Mouse (Mus musculus) heart, postnatal 14 days (tissue): ENCODE measurements around the gene Slc38a4. TPM values are rescaled to one million over a fixed set of nuclear protein-coding genes. Genes with fewer than 3 reads are reported as not detected.

Experiments used
- DNase-seq, 2 experiments: peaks; one replicate each; pipeline ENCODE4 v3.0.0; 2021 to 2022
- intact Hi-C: fragments of 180-260 bp; cut with DNase I; formaldehyde crosslinking; loops from one replicate; pipeline ENCODE4 v1.15.1; 2025
- total RNA-seq, 2 experiments: library from RNA; stranded (reverse); gene quantifications; 2 replicates each; pipeline ENCODE4 v1.2.3; 2021

Slc38a4 gene
- total RNA-seq, 2 experiments from 2014 or later = 19.7 to 30.1 TPM

DNA sequence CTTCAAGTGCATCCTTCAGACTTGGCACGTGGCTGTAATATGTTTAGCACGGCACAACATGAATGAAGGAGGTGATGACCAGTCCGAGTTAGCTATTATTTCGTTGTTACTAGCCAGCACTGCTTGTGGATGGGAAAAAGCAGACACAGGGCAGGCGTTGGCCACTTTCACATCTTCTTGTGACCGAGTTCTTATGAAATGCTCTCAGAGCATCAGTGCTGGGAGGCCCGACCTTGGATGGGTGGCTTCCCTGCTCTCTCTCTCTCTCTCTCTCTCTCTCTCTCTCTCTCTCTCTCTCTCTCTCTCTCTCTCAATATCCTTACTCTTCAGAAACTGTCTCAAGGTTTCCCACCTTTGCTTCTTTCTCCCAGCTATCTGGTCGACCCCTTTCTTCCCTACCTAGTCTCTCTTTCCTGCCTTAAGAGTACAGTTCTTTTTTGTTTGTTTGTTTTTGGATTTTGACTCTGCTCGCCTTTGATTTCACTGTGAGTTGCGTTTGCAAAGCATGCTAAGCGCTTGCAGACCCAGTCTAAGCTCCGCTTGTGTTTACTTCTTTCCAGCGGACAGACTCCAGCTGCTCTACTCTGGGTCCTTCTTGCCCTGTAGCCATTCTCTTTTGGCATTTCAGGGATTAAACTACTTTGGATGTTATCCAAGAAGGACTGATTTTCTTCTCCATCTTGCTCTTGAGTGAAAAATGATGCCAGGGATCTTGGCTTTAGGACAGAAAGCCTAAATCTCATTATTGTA is 72.0 kb downstream of the Slc38a4 start:
- intact Hi-C loops = no loop called here
- no peak for DNase-seq

DNA sequence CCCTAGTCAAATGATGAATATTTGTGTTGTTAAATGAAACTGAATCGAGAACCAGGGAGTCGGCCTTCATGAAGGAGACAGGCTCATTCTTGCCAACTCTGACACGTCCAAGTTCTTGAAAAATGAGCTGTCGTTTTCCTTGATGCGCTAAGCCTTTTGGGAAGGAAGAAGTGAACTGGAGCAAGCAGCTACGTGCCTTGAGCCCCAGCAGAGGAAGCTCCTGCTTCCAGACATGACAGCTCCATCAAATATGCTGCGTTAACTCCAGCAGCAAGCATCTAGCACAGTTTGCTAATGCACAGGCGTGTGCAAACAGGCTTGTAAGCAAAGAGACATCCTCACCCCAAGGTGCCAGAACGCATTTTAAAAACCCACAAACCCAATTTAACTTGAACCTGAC is 80.6 kb downstream of the Slc38a4 start:
- no peak for DNase-seq

GRCm38 (mm10) chr15:96974131-96974530 is 81.6 kb downstream of the Slc38a4 start:
- intact Hi-C loops = no loop called here

More for the DNA sequence above, 80.6 kb downstream of the Slc38a4 start:
- intact Hi-C loops = no loop called here

DNA sequence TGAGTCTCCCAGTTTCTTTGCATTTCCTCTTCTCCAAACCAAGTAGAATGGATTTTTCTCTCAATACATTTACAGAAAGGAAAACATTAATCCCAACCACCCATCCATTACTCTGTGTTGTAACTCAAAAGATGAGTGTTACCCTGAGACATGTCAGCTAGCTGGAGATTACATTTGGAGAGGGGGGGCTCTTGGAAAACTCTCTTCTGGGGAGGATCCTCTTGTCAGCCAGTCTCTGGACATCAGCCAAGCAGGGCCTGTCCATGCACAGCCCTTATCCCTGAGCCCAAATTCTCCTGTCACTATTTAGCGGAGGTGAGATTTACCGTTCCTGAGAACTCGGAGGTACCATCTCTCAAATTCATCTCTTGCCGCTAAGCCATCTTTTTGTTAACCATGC is 82.4 kb downstream of the Slc38a4 start:
- intact Hi-C loops = no loop called here
- no peak for DNase-seq

More at GRCm38 (mm10) chr15:96974131-96974530, 81.6 kb downstream of the Slc38a4 start:
- no peak for DNase-seq

GRCm38 (mm10) chr15:96972706-96973274 is 83.0 kb downstream of the Slc38a4 start:
- no peak for DNase-seq
- intact Hi-C loops = no loop called here

- intact Hi-C loops = no loop called here
- no peak for DNase-seq
These were observed 83.8 kb downstream of the Slc38a4 start for GRCm38 (mm10) chr15:96971906-96972305.

- intact Hi-C loops = loop anchor here (1.0 to 5.0 kb wide), 2 partner anchors 166 to 218 kb away; no protein-coding TSS in a partner anchor
- no peak for DNase-seq
These were observed 86.0 kb downstream of the Slc38a4 start for GRCm38 (mm10) chr15:96969792-96970191.

- intact Hi-C loops = loop anchor here (1.0 to 5.0 kb wide), 2 partner anchors 167 to 219 kb away; no protein-coding TSS in a partner anchor
- DNase-seq = no peak
These were observed 87.0 kb downstream of the Slc38a4 start for GRCm38 (mm10) chr15:96968741-96969140.

DNA sequence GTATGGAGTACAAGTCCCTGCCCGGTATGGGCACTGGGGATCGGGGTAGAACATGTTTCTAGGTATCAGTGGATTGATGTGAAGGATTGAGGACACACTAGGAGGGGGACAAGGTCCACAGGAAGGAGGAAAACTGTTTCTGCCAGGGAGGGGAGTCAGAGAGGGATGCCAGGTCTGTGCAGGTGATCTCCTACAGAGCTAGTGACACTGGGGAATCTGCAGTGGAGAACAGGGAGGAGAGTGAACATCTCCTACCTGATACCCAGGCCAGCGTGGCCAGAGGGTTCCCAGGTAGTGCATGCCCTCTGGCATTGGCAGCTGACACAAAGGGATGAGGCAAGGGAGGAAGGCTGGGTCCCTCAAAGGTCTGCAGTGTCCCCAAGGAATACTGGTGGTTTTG is 89.4 kb downstream of the Slc38a4 start:
- intact Hi-C loops = loop anchor here (5.0 kb wide), 1 partner anchor 221 kb away; no protein-coding TSS in a partner anchor
- no peak for DNase-seq

- no peak for DNase-seq
- intact Hi-C loops = no loop called here
These were observed 92.0 kb downstream of the Slc38a4 start for GRCm38 (mm10) chr15:96963735-96964134.

DNA sequence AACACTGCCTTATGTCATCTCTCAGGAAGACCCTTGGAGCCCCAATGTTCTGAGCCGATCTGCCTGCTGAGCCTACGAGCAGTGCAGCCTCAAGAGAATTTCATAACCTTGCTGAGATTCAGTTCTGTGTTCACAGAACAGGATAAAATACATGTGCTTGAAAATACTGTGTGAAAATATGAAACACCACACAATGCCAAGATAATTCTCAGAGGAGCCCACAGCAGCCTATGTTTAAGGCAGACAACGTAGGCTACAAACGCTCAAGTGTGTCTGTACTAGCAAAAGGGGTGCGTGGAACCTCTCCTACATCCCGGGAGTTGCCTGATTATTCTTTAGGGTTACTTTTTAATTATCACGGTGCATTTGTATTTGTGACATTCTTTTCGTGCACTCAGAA is 92.4 kb downstream of the Slc38a4 start:
- intact Hi-C loops = no loop called here

DNA sequence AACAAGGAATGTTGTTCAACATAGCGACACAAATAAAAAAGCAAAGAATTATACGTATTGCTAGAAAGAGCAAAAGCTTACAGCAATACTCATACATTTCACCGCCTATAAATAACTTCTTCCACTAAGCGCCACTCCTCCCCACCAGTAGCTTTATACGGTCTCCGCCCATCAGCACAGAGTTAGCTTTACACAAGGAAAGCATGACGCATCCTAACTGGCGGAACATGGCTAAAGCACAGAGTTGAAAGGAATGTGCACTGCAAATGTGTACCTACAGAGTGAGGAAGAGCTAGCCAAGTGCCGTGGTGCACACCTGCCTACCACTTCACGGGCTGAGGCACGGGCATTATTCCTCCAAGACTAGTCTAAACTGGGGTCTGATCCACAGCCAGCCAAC is 95.4 kb downstream of the Slc38a4 start:
- DNase-seq = no peak
- intact Hi-C loops = no loop called here

More for the DNA sequence above, 92.4 kb downstream of the Slc38a4 start:
- DNase-seq = no peak

GRCm38 (mm10) chr15:96959247-96959646 is 96.5 kb downstream of the Slc38a4 start:
- no peak for DNase-seq
- intact Hi-C loops = no loop called here

- no peak for DNase-seq
- intact Hi-C loops = no loop called here
These were observed 99.1 kb downstream of the Slc38a4 start for GRCm38 (mm10) chr15:96956699-96957098.

- DNase-seq = no peak
- intact Hi-C loops = no loop called here
These were observed 101.4 kb downstream of the Slc38a4 start for GRCm38 (mm10) chr15:96954389-96954788.

DNA sequence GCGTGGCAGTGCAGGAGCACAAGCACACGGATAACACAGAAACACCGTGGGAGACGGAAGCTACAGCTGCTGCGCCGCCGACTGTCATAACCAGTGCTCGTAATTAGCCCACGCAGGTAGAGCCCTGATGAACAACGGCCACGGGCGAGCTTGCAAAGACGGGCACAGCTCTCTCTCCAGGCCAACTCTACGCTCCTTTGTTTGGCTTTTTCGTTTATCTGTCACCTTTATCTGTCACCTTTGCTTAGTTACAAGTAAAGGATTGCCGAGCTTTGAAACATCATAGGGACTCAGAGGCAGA is 101.9 kb downstream of the Slc38a4 start:
- intact Hi-C loops = no loop called here
- DNase-seq = no peak

- DNase-seq = peak; percentile 63 to 82
- intact Hi-C loops = no loop called here
These were observed 102.4 kb downstream of the Slc38a4 start for GRCm38 (mm10) chr15:96953112-96953937.

DNA sequence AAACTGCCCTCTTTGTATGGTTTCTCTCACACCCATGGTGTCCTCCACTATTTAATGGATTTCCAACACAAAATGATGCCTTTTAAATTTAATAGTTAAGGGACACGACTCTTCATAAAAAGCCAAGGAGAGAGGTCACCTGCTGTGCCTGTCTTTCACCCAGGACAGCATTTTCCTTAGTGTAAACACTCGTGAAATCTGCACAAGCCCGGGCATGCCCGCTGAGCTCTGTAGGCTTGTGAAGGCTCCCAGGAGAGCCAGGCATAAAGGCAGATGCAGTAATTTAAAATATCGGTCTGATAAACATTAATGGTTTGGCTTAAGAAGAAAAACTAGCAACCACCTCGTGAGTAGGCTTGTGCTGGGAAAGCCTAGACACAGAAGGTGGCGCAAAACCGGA is 103.3 kb downstream of the Slc38a4 start:
- intact Hi-C loops = no loop called here
- DNase-seq = no peak

DNA sequence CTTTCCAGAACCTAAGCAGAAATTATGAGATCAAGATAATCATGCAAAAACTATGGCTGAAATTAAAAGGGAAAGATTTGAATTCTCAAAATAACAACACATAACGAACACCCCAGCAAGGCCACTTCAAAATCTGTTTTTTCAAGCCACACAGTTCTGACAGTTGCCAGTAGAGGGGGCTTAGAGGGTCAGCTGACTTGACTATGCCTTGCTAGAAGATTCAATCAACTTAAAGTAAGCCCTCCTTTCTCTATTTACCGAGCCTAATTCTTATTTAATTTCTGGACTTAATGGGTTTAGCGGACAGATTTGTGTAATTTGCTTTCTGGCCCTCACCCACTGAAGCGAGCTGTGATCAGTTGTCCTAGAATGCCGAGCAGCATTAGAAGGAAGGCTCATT is 104.0 kb downstream of the Slc38a4 start:
- intact Hi-C loops = no loop called here
- DNase-seq = no peak

GRCm38 (mm10) chr15:96948471-96948870 is 107.3 kb downstream of the Slc38a4 start:
- intact Hi-C loops = no loop called here
- peak; percentile 29 to 58 for DNase-seq
